Mouse (Mus musculus): ENCODE measurements around the gene Lpp.

DNA sequence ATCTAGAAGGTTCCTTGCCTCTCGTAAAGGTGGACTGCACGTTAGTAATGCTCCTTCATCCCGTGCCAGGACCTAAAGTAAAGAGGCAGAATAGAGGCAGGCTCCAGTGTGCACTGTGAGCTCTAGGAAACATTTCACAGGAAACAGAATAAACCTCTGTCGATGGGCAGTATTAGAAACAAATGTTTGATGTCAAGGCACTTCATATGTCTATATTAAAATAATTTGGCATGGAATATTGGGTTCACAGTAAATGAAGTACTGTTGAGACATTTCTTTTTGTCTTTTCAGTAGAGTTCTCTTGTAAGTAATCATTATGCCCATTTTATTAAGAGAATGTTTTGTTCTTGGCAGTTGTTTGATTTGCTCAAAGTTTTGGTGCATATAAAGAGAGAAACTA, 398.7 kb downstream of the Lpp start:
- TF ChIP-seq POLR2A (IDR thresholded peaks at IDR 0.05; ENCODE audit: borderline replicate concordance, control insufficient read depth, low read depth, low read length) (no peak), CTCF (IDR thresholded peaks at IDR 0.05; ENCODE audit: control insufficient read depth, insufficient read depth, low read length) (no peak)
